Mouse (Mus musculus) embryo, embryonic 10 days (tissue): ENCODE data around the gene Prr18.

Experiments
- DNase-seq: peaks from one replicate; pipeline ENCODE4 v3.0.0-alpha.2; 2015; ENCODE audit warnings: low spot score

Gene Prr18

GRCm38 (mm10) chr17:8388990-8389789 is 51.9 kb downstream of the Prr18 start:
- no peak for DNase-seq

GRCm38 (mm10) chr17:8389790-8390095 is 52.5 kb downstream of the Prr18 start:
- peak; percentile 16 for DNase-seq

DNA sequence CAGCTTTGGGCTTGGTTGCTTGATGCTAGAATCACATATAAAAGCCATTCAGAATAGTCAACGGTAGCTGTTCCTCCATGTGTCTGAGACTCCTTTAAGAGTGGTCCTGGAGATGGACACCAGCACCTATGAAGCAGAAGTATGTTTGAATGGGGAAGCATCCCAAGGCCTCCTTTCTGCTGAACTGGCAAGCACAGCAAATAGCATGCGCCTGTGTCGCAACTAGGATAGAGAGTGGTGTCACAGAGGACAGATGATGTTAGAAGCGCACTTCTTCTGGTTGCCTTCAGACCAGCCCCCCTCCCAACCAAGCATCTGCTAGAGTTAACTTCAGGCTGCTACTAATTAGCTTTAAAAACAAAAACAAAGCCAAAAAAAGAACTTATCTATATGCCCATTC is 53.2 kb downstream of the Prr18 start:
- no peak for DNase-seq
